Mouse (Mus musculus): ENCODE measurements around the gene Ints6. TPM values are rescaled to one million over a fixed set of nuclear protein-coding genes. Genes with fewer than 3 reads are reported as not detected.

Gene Ints6
- total RNA-seq, 2 experiments from 2014 or later = 38.8 to 110 TPM

DNA sequence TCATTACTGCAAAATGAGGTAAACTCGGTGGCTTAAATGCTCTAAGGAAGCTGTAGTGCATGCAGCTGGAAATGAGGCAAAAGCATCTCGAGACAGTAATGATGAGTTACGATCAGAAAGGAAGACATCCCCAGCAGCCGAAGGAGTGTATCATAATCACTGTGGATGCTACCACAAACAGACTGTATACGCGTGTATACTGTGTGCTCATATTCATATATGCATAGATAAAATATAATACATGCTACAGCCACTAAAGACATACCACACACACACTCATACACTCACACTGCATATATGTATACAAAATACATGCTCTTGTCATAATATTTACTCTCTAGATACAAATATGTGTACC, 122.6 kb downstream of the Ints6 start:
- ATAC-seq (replicated peaks; ENCODE audit: poor library complexity, severe bottlenecking) = no peak

DNA sequence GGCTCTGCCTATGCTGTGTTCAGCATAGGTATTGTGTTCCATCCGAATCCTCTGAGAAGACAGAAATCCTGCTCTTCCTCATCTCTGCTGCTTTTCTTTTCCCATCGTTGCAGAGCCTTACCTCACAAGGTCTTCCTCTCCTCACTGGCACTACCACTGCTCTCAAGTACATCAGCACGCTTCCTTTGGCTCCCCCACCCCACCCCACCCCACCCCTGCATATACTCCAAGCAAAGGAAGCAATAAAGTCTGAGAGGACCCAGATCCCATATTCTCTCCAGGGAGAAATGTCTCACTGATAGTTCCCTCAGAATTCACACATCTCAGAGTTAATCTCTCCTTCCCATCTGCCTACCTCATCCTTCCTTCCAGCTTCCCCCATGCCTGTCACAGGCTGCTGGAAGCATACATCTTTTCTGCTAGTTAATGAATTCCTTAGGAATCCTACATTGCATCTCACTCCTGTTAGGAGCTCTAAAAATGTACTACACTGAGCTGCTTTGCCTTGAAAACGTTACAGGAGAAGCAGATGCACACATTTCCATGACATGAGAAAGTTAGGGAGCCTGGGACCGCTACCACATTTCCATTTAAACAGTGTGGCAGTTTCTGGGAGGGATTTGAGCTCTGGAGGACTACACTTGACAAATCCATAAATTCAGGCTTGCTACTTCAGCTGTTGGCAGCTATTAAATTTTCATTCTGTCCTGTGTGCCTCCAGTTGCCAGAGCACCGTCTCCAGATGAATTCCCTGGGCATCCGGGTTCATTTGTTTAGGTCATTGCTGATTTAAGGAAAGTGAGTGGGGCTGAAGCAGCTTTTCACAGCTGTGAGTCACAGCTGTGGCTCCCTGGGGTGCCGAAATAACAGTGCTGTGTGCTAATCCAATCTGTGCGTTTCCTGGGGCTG, 123.3 kb downstream of the Ints6 start:
- ATAC-seq (replicated peaks; ENCODE audit: poor library complexity, severe bottlenecking) = no peak

DNA sequence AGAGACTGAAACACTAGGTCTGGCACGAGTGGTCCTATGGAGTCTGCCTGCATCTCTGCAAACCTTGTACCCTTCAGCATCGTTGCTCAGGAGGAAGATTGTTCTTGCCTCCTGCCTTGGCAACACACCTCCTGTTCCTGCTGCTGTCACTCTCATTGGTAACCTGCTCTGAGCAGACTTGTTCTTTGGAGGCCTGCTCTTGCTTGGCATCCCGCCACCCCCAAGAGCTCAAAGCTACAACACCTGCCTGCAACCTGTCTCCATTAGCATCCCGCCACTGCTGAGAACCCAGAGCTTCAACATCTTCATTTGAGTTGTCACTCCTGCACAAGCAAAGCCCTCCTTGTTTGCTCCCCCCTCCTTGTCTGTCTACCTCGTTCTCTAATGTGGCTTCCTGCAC, 133.0 kb downstream of the Ints6 start:
- ATAC-seq (replicated peaks; ENCODE audit: poor library complexity, severe bottlenecking) = no peak

Other genes starting within 250 kb of the Ints6 start
- not detected in 2 replicates for gene Fam124a, start 205.4 kb downstream of the Ints6 start, total RNA-seq (2014; fragmentation: Nextera tagmentation)
- gene Fam124a, start 205.4 kb downstream of the Ints6 start, total RNA-seq (2017) = not detected in 2 replicates
- gene Gm4131, start 194.2 kb downstream of the Ints6 start, total RNA-seq (2014; fragmentation: Nextera tagmentation) = not detected in 2 replicates
- gene Gm4131, start 194.2 kb downstream of the Ints6 start, total RNA-seq (2017) = not detected in 2 replicates
- gene Serpine3, start 97.5 kb downstream of the Ints6 start, total RNA-seq (2014; fragmentation: Nextera tagmentation) = not detected in 2 replicates
- not detected in 2 replicates for gene Serpine3, start 97.5 kb downstream of the Ints6 start, total RNA-seq (2017)
- 18.9 and 21.0 TPM in 2 replicates for gene Wdfy2, start 76.5 kb upstream of the Ints6 start, total RNA-seq (2014; fragmentation: Nextera tagmentation)
- 23.7 and 25.3 TPM in 2 replicates for gene Wdfy2, start 76.5 kb upstream of the Ints6 start, total RNA-seq (2017)
- gene Defb48, start 223.3 kb upstream of the Ints6 start, total RNA-seq (2014; fragmentation: Nextera tagmentation) = not detected in 2 replicates
- not detected in 2 replicates for gene Defb48, start 223.3 kb upstream of the Ints6 start, total RNA-seq (2017)
- not detected in 2 replicates for gene Defb47, start 236.9 kb upstream of the Ints6 start, total RNA-seq (2014; fragmentation: Nextera tagmentation)
- not detected in 2 replicates for gene Defb47, start 236.9 kb upstream of the Ints6 start, total RNA-seq (2017)